8 mouse cellular contexts compared by ENCODE assay signal in the genomic region with DNA sequence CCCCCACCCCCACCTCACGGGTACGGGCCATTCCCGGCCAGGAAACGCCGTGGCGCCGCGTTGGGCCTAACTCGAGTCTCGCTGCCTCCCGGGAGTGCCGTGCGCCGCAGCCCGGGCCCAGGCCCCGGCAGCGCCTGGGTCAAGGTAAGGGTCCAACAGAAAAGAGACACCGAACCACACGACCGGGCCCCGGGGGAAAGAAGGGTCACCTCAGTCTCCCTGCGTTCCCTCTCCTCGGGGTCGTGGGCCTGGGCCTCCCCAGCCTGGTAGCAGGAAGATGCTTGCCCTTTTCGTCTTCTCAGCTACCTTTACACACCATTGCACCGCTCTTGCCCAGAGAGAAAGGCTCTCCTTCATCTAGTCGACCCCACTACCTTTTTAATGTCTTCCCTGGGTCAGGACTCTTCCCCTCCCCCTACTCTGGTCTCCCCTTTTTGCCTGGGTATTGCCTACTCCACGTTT. TPM values are rescaled to one million over a fixed set of nuclear protein-coding genes. Genes with fewer than 3 reads are reported as not detected.
DNase-seq lines count a peak whose midpoint lies in the region; ATAC-seq and TF ChIP-seq lines count a peak whose summit lies in the region.

No protein-coding gene starts in this region.

- H3K4me1 ChIP-seq in heart, embryonic 15.5 days (replicated peaks), result peaks cover 48% of the 10 kb centered on the region
- peaks cover 10 to 22% of the 10 kb centered on the region in 2 experiments for H3K4me1 ChIP-seq in MEL (ENCODE audit: control insufficient read depth in 1 of 2, insufficient read depth in 2 of 2, low read length in 2 of 2)
- H3K4me1 ChIP-seq in heart, postnatal 0 days (ENCODE audit: control insufficient read depth, insufficient read depth), result peaks cover 36% of the 10 kb centered on the region
- peaks cover 71% of the 10 kb centered on the region for H3K4me1 ChIP-seq in midbrain, embryonic 10.5 days

- H3K27ac ChIP-seq in heart, embryonic 15.5 days, result peak overlapping the region; percentile 100
- H3K27ac ChIP-seq in MEL (ENCODE audit: control insufficient read depth, low read depth, low read length), result peak overlapping the region; percentile 91
- H3K27ac ChIP-seq in heart, postnatal 0 days (ENCODE audit: low read depth), result peak overlapping the region; percentile 100
- H3K27ac ChIP-seq in midbrain, embryonic 10.5 days (replicated peaks), result peak overlapping the region; percentile 98

- no peak for TF ChIP-seq EP300 in MEL (IDR thresholded peaks at IDR 0.05; ENCODE audit: low read depth in 1 of 2, low read length in 2 of 2)
- TF ChIP-seq EP300 in heart, postnatal 0 days (IDR thresholded peaks at IDR 0.05; ENCODE audit: low read depth), result no peak

- H3K4me2 ChIP-seq in heart, embryonic 15.5 days, result peak overlapping the region; percentile 88
- H3K4me2 ChIP-seq in heart, postnatal 0 days (ENCODE audit: low read depth, low read length), result peak overlapping the region; percentile 92

- H3K9ac ChIP-seq in heart, embryonic 15.5 days, result peak overlapping the region; percentile 84
- H3K9ac ChIP-seq in MEL (ENCODE audit: control insufficient read depth, low read depth, low read length, poor library complexity, severe bottlenecking), result peak overlapping the region; percentile 97
- peak overlapping the region; percentile 99 for H3K9ac ChIP-seq in heart, postnatal 0 days (replicated peaks; ENCODE audit: low read depth, low read length)

- TF ChIP-seq POLR2A in MEL (IDR thresholded peaks at IDR 0.05; ENCODE audit: control insufficient read depth in 1 of 2, insufficient read depth in 1 of 2, low read depth in 1 of 2, low read length in 2 of 2, poor library complexity in 1 of 2), result no peak; a peak in 1 of 4 replicates

- DNase-seq in heart, postnatal 4 days, result no peak
- peak; percentile 63 for DNase-seq in MEL (ENCODE audit: low read depth, low spot score)
- DNase-seq in heart, postnatal 0 days (ENCODE audit: low spot score), result no peak
- no peak for DNase-seq in midbrain, embryonic 10.5 days (ENCODE audit: low spot score)
- no peak for DNase-seq in gastrocnemius, postnatal 25 days
- DNase-seq in frontal cortex, adult 2 months (ENCODE audit: extremely low spot score in 1 of 2, low spot score in 1 of 2), result no peak
- no peak for DNase-seq in thymus, postnatal 4 days

- H3K27me3 ChIP-seq in heart, embryonic 15.5 days, result no peaks in the 10 kb centered on the region
- H3K27me3 ChIP-seq in MEL (ENCODE audit: control insufficient read depth in 1 of 2, insufficient read depth in 2 of 2, low read length in 2 of 2), result no peaks in the 10 kb centered on the region
- no peaks in the 10 kb centered on the region for H3K27me3 ChIP-seq in heart, postnatal 0 days (ENCODE audit: control insufficient read depth, insufficient read depth, low read length)
- H3K27me3 ChIP-seq in midbrain, embryonic 10.5 days (ENCODE audit: low read depth, poor library complexity, severe bottlenecking), result no peaks in the 10 kb centered on the region

- ATAC-seq in heart, embryonic 15.5 days (replicated peaks; ENCODE audit: insufficient number of reproducible peaks, insufficient read depth, low FRiP score, low read depth), result no peak
- ATAC-seq in heart, postnatal 0 days (ENCODE audit: insufficient read depth, low read depth), result no peak

- no peak for TF ChIP-seq RAD21 in MEL (IDR thresholded peaks at IDR 0.05; ENCODE audit: low read depth, low read length)

- no peaks in the 10 kb centered on the region for H3K9me3 ChIP-seq in heart, embryonic 15.5 days (replicated peaks)
- no peaks in the 10 kb centered on the region for H3K9me3 ChIP-seq in MEL (replicated peaks; ENCODE audit: insufficient read depth, low read length)
- no peaks in the 10 kb centered on the region for H3K9me3 ChIP-seq in heart, postnatal 0 days (replicated peaks; ENCODE audit: control insufficient read depth, low read length)
- no peaks in the 10 kb centered on the region for H3K9me3 ChIP-seq in midbrain, embryonic 10.5 days (replicated peaks)

- TF ChIP-seq CTCF in MEL (IDR thresholded peaks at IDR 0.05 in 2 of 3, conservative IDR thresholded peaks at IDR 0.05 in 1 of 3; ENCODE audit: control insufficient read depth in 1 of 3, insufficient read depth in 1 of 3, low read depth in 2 of 3, low read length in 3 of 3, poor library complexity in 1 of 3, severe bottlenecking in 1 of 3), result no peak
- no peak for TF ChIP-seq CTCF in heart, postnatal 0 days (IDR thresholded peaks at IDR 0.05; ENCODE audit: low read depth)

- peak overlapping the region; percentile 69 for H3K4me3 ChIP-seq in heart, embryonic 15.5 days
- H3K4me3 ChIP-seq in MEL (ENCODE audit: control insufficient read depth in 1 of 2, insufficient read depth in 1 of 2, low read depth in 2 of 2, low read length in 2 of 2), result peak overlapping the region; percentile 82 to 93
- peak overlapping the region; percentile 78 for H3K4me3 ChIP-seq in heart, postnatal 0 days (ENCODE audit: low read depth, low read length)
- peak overlapping the region; percentile 99 for H3K4me3 ChIP-seq in midbrain, embryonic 10.5 days

- WGBS in heart, embryonic 15.5 days, result under 1% methylated on average over 28 of the region's 28 CpGs
- 0% methylated on average over 19 of the region's 28 CpGs for WGBS in heart, postnatal 0 days
- WGBS in midbrain, embryonic 10.5 days, result 0% methylated on average over 28 of the region's 28 CpGs

- peaks cover 78% of the 10 kb centered on the region for H3K79me2 ChIP-seq in MEL (ENCODE audit: control insufficient read depth, insufficient read depth, low read length, poor library complexity)

- H3K36me3 ChIP-seq in heart, embryonic 15.5 days, result no peaks in the 10 kb centered on the region
- H3K36me3 ChIP-seq in MEL (ENCODE audit: control insufficient read depth in 1 of 2, insufficient read depth in 2 of 2, low read length in 2 of 2), result peaks cover 6 to 41% of the 10 kb centered on the region in 2 experiments
- H3K36me3 ChIP-seq in heart, postnatal 0 days (replicated peaks; ENCODE audit: control insufficient read depth, insufficient read depth, low read length), result no peaks in the 10 kb centered on the region
- H3K36me3 ChIP-seq in midbrain, embryonic 10.5 days, result peaks cover 4% of the 10 kb centered on the region; the same call in 1 of the 2 replicates

TF ChIP-seq in MEL, 35 proteins besides CTCF, POLR2A, EP300 and RAD21:
- TF ChIP-seq CHD1 (IDR thresholded peaks at IDR 0.05; ENCODE audit: low read depth, low read length) (no peak), E2F4 (IDR thresholded peaks at IDR 0.05; ENCODE audit: borderline replicate concordance, low read depth, low read length) (no peak), HCFC1 (IDR thresholded peaks at IDR 0.05; ENCODE audit: low read depth, low read length) (peak; percentile 31; the same call in 1 of the 2 replicates), CHD2 (IDR thresholded peaks at IDR 0.05; ENCODE audit: low read length) (no peak), MAZ (IDR thresholded peaks at IDR 0.05; ENCODE audit: low read depth, low read length) (no peak), NRF1 (IDR thresholded peaks at IDR 0.05; ENCODE audit: insufficient read depth, low read depth, low read length, poor library complexity, severe bottlenecking) (no peak), ZMIZ1 (IDR thresholded peaks at IDR 0.05; ENCODE audit: low read depth, low read length) (no peak), SIN3A (IDR thresholded peaks at IDR 0.05; ENCODE audit: low read length) (peak; percentile 15), UBTF (IDR thresholded peaks at IDR 0.05; ENCODE audit: borderline replicate concordance, insufficient read depth, low read depth, low read length) (peak; percentile 97; the same call in 1 of the 2 replicates), MYB (IDR thresholded peaks at IDR 0.05; ENCODE audit: low read depth, low read length) (no peak), TBP (IDR thresholded peaks at IDR 0.05; ENCODE audit: low read depth, low read length) (no peak), MAFK (IDR thresholded peaks at IDR 0.05; ENCODE audit: borderline replicate concordance, low read depth, low read length) (no peak), MAX (IDR thresholded peaks at IDR 0.05; ENCODE audit: low read length) (no peak), POLR2AphosphoS2 (IDR thresholded peaks at IDR 0.05; ENCODE audit: low read length) (no peak; the same call in 1 of the 2 replicates)

RNA-seq across cellular contexts. Expression of a gene that starts 0.4 kb away (rescaled TPM):
- 42.6 and 53.4 TPM in 2 replicates for polyA plus RNA-seq in heart, embryonic 15.5 days (2015; fragmentation: Nextera tagmentation; extraction: Ambion mirVana)
- total RNA-seq in heart, postnatal 4 days (2021), result 10 to 100 TPM; 90.1 to 91.8 TPM
- 43.5 and 50.4 TPM in 2 replicates for total RNA-seq in MEL (2012; rRNA removed)
- 100 to 1,000 TPM in 1 of 2 experiments, 10 to 100 TPM in 1; 80.2 to 185 TPM for polyA plus RNA-seq in MEL (2012; ENCODE audit: insufficient read depth in 1 of 2, insufficient read length in 2 of 2, low read depth in 1 of 2, low replicate concordance in 2 of 2, missing spikeins in 1 of 2)
- 55.0 and 62.3 TPM in 2 replicates for total RNA-seq in heart, postnatal 0 days (2014; rRNA removed; ENCODE audit: low replicate concordance)
- 27.5 and 28.1 TPM in 2 replicates for polyA plus RNA-seq in heart, postnatal 0 days (2015; fragmentation: Nextera tagmentation; extraction: Ambion mirVana)
- 74.3 and 79.0 TPM in 2 replicates for polyA plus RNA-seq in midbrain, embryonic 10.5 days (2016; fragmentation: Nextera tagmentation; extraction: Ambion mirVana)
- total RNA-seq in gastrocnemius, postnatal 25 days (2021), result 10 to 100 TPM; 23.0 to 26.0 TPM
- polyA plus RNA-seq in frontal cortex, adult 2 months (2012; rRNA removed), result 54.5 and 62.1 TPM in 2 replicates

RNA-seq across cellular contexts. Expression of a gene that starts 31.6 kb away (rescaled TPM):
- polyA plus RNA-seq in heart, embryonic 15.5 days (2015; fragmentation: Nextera tagmentation; extraction: Ambion mirVana), result 32.4 and 37.8 TPM in 2 replicates
- total RNA-seq in heart, postnatal 4 days (2021), result 10 to 100 TPM; 21.4 to 24.5 TPM
- 89.1 and 95.7 TPM in 2 replicates for total RNA-seq in MEL (2012; rRNA removed)
- 100 to 1,000 TPM in 1 of 2 experiments, 10 to 100 TPM in 1; 74.8 to 158 TPM for polyA plus RNA-seq in MEL (2012; ENCODE audit: insufficient read depth in 1 of 2, insufficient read length in 2 of 2, low read depth in 1 of 2, low replicate concordance in 2 of 2, missing spikeins in 1 of 2)
- total RNA-seq in heart, postnatal 0 days (2014; rRNA removed; ENCODE audit: low replicate concordance), result 22.6 and 29.8 TPM in 2 replicates
- 28.3 and 28.8 TPM in 2 replicates for polyA plus RNA-seq in heart, postnatal 0 days (2015; fragmentation: Nextera tagmentation; extraction: Ambion mirVana)
- 73.2 and 74.9 TPM in 2 replicates for polyA plus RNA-seq in midbrain, embryonic 10.5 days (2016; fragmentation: Nextera tagmentation; extraction: Ambion mirVana)
- total RNA-seq in gastrocnemius, postnatal 25 days (2021), result 10 to 100 TPM; 13.6 to 14.6 TPM
- polyA plus RNA-seq in frontal cortex, adult 2 months (2012; rRNA removed), result 18.4 and 21.3 TPM in 2 replicates
